Mouse (Mus musculus): ENCODE results near the gene Ctsh.

GRCm38 (mm10) chr9:90070174-90070573 is 16.2 kb downstream of the Ctsh start:
- TF ChIP-seq CTCF (conservative IDR thresholded peaks at IDR 0.05; ENCODE audit: insufficient read depth, insufficient read length, low read depth, low read length) (no peak), POLR2A (IDR thresholded peaks at IDR 0.05; ENCODE audit: low read depth, low read length) (no peak)

All from kidney, adult 2 months (tissue).